Mouse (Mus musculus): ENCODE data around the gene Rpl13a. TPM values are rescaled to one million over a fixed set of nuclear protein-coding genes. Genes with fewer than 3 reads are reported as not detected.
"Not testable (repeated sequence)": the region's sequence is repeated elsewhere in the genome, so short reads cannot be mapped to it uniquely, and the experiment has no call there.

Rpl13a gene
- polyA plus RNA-seq, 1 experiment from 2014 or later, result 1,959 TPM

DNA sequence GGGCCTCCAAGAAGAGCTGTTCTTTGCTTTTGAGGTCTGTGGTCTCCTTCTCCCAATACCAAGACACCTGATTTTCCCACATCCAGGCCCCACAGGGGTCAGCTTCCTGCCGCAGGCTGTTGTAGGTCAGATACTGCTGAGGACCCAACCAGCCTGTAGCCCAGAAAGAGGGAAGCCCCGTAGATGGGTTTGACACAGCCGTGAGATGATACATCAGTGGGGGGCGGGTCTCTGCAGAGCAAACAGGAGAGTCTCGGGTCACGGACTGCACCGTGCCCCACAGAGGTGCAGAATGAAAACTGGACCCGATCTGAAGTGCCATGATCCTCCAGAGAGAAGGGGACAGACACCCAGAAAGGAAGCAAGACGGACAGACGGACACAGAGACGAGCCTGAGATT lies 26.1 kb downstream of the Rpl13a start:
- Histone ChIP-seq H3K4me3 (replicated peaks; ENCODE audit: low read depth, low read length) (peak overlapping the region; percentile 47), H3K4me1 (replicated peaks; ENCODE audit: insufficient read depth, low read length) (peaks cover 23% of the 10 kb centered on the region), H3K27ac (peak overlapping the region; percentile 93), H3K9ac (ENCODE audit: low read depth, low read length) (peak overlapping the region; percentile 14), H3K27me3 (ENCODE audit: insufficient read depth, low read length) (no peaks in the 10 kb centered on the region), H3K9me3 (replicated peaks; ENCODE audit: low read length) (no peaks in the 10 kb centered on the region), H3K36me3 (ENCODE audit: insufficient read depth, low read length) (no peaks in the 10 kb centered on the region), H3K4me2 (ENCODE audit: low read length) (peak overlapping the region; percentile 68)
- 57% methylated on average over 11 of the region's 11 CpGs for WGBS
- DNase-seq (ENCODE audit: low spot score) (no peak), ATAC-seq (replicated peaks; ENCODE audit: low FRiP score, low read depth) (no peak)
- TF ChIP-seq CTCF (IDR thresholded peaks at IDR 0.05; ENCODE audit: low read depth), result no peak

DNA sequence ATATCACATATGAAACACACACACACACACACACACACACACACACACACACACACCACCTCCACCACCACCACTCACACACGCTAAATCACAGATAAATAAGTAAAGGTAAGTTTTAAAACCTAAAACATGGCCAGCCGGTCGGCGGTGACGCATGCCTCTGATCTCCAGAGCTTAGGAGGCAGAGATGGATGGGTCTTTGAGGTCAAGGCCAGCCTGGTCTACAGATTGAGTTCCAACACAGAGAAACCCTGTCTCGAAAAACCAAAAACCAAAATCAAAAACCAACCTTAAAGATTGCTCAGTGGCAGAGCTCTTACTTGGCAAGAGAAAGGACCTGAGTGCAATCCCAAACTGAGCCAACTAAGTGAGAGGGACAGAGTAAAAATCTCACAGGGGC lies 28.5 kb downstream of the Rpl13a start:
- no peak for DNase-seq (ENCODE audit: low spot score)
- Histone ChIP-seq H3K9ac (ENCODE audit: low read depth, low read length) (no peak overlapping the region), H3K4me3 (replicated peaks; ENCODE audit: low read depth, low read length) (no peak overlapping the region), H3K4me2 (ENCODE audit: low read length) (no peak overlapping the region), H3K9me3 (replicated peaks; ENCODE audit: low read length) (no peaks in the 10 kb centered on the region), H3K36me3 (ENCODE audit: insufficient read depth, low read length) (no peaks in the 10 kb centered on the region), H3K27ac (no peak overlapping the region), H3K4me1 (replicated peaks; ENCODE audit: insufficient read depth, low read length) (peaks cover 23% of the 10 kb centered on the region), H3K27me3 (ENCODE audit: insufficient read depth, low read length) (no peaks in the 10 kb centered on the region)
- 65% methylated on average over 6 of the region's 6 CpGs for WGBS
- no peak for TF ChIP-seq CTCF (IDR thresholded peaks at IDR 0.05; ENCODE audit: low read depth)
- ATAC-seq (replicated peaks; ENCODE audit: low FRiP score, low read depth), result no peak

DNA sequence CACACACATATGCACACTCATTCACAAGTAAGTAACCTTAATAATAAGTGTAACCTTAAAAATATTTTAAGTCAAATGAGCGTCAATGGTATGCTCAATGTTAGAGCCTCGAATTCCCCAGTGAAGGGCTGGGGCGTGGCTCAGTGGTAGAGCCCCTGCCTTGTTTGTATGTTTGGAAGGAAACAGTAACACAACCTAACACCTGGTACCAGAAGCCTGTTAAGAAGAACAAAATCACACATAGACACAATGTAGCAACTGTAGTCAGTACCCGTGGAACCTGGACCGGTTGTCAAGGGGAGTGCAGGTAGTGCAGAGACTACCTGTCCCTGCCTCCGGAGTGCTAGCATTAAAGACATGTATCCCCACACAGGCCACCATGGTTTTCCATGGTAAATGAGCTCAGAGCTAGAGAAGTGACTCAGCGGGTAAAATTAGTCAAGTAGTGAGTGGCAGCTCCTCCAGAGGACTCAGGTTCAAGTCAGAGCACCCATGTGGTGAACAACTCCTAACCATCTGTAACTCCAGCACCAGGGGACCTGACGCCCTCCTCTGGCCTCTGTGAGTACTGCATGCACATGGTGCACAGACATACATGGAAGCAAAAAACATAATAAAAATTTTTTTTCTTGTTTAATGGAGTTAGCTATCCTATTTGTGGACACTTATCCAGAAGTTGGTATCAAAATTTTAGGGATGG lies 29.9 kb downstream of the Rpl13a start:
- ATAC-seq (replicated peaks; ENCODE audit: low FRiP score, low read depth) (no peak), DNase-seq (ENCODE audit: low spot score) (no peak)
- Histone ChIP-seq H3K9me3 (replicated peaks; ENCODE audit: low read length) (no peaks in the 10 kb centered on the region), H3K27me3 (ENCODE audit: insufficient read depth, low read length) (no peaks in the 10 kb centered on the region), H3K27ac (no peak overlapping the region), H3K4me3 (replicated peaks; ENCODE audit: low read depth, low read length) (no peak overlapping the region), H3K9ac (ENCODE audit: low read depth, low read length) (no peak overlapping the region), H3K4me1 (replicated peaks; ENCODE audit: insufficient read depth, low read length) (peaks cover 25% of the 10 kb centered on the region), H3K4me2 (ENCODE audit: low read length) (no peak overlapping the region), H3K36me3 (ENCODE audit: insufficient read depth, low read length) (no peaks in the 10 kb centered on the region)
- peak; percentile 53 for TF ChIP-seq CTCF (IDR thresholded peaks at IDR 0.05; ENCODE audit: low read depth)
- 90% methylated on average over 8 of the region's 8 CpGs for WGBS

DNA sequence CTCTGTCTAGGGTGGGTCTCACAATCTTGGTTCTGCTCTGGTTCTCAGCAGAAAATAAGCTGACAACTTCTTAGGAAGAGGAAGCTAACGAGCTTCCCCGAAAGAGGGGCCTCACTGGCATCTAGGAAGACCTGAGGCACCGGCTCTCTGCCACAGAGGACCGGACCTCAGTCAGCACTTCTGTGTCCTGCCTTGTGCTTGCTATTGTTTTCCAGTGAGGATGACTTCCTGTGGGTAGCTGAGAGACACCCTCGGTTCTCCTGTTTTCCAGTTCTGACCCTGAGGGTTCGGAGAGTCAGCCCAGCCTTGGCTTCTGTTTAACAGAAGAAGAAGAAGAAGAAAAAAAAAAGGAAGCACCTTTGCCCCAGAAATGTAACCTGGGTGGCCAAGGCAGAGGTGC lies 31.1 kb downstream of the Rpl13a start:
- DNase-seq (ENCODE audit: low spot score), result no peak
- TF ChIP-seq CTCF (IDR thresholded peaks at IDR 0.05; ENCODE audit: low read depth), result no peak

DNA sequence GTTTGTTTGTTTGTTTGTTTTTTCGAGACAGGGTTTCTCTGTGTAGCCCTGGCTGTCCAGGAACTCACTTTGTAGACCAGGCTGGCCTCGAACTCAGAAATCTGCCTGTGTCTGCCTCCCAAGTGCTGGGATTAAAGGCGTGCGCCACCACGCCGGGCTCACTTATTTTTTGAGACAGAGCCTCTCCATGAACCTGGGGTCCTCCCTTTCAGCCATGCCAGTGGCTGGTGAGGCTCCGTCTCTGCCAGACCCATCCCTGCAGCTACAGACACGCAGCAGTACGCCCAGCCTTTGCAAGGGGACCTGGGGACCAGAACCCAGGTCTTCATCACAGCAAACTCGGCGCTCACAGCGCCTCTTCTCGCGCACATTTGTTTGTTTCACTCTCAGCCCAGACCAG lies 32.6 kb downstream of the Rpl13a start:
- not testable (repeated sequence) for H3K27me3 ChIP-seq (ENCODE audit: insufficient read depth, low read length); H3K4me2 ChIP-seq (ENCODE audit: low read length); H3K4me1 ChIP-seq (replicated peaks; ENCODE audit: insufficient read depth, low read length); H3K4me3 ChIP-seq (replicated peaks; ENCODE audit: low read depth, low read length); H3K27ac ChIP-seq; ATAC-seq (replicated peaks; ENCODE audit: low FRiP score, low read depth); H3K9me3 ChIP-seq (replicated peaks; ENCODE audit: low read length); H3K36me3 ChIP-seq (ENCODE audit: insufficient read depth, low read length); H3K9ac ChIP-seq (ENCODE audit: low read depth, low read length); DNase-seq (ENCODE audit: low spot score)
- 97% methylated on average over 14 of the region's 14 CpGs for WGBS

More for the DNA sequence above, 31.1 kb downstream of the Rpl13a start:
- H3K27me3 ChIP-seq (ENCODE audit: insufficient read depth, low read length), result no peaks in the 10 kb centered on the region
- peak overlapping the region; percentile 26; the same call in 1 of the 2 replicates for H3K27ac ChIP-seq
- WGBS, result 42% methylated on average over 6 of the region's 6 CpGs
- no peak overlapping the region for H3K9ac ChIP-seq (ENCODE audit: low read depth, low read length)
- no peaks in the 10 kb centered on the region for H3K9me3 ChIP-seq (replicated peaks; ENCODE audit: low read length)
- no peak for ATAC-seq (replicated peaks; ENCODE audit: low FRiP score, low read depth)
- H3K4me2 ChIP-seq (ENCODE audit: low read length), result no peak overlapping the region
- no peak overlapping the region for H3K4me3 ChIP-seq (replicated peaks; ENCODE audit: low read depth, low read length)
- no peaks in the 10 kb centered on the region for H3K36me3 ChIP-seq (ENCODE audit: insufficient read depth, low read length)
- peaks cover 16% of the 10 kb centered on the region for H3K4me1 ChIP-seq (replicated peaks; ENCODE audit: insufficient read depth, low read length)

DNA sequence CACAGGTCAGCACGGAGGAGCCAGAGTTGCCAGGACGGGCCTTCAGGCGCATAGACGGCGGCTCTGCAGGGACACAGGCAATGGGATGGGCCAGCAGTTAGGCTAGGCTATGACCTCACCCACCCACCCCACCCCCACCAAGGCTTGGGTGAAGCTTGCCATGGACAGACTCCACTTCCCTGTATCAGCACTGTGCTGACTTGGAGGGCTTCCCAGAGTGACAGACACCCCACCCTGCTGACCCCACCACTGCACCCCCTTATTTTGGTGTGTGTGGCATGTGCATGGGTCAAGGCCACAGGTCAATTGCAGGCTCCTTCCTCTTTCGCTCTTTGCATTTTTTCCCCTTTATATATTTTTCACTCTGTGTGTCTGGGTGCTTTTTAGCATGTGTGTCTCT lies 33.2 kb downstream of the Rpl13a start:
- Histone ChIP-seq H3K4me3 (replicated peaks; ENCODE audit: low read depth, low read length) (no peak overlapping the region), H3K27me3 (ENCODE audit: insufficient read depth, low read length) (no peaks in the 10 kb centered on the region), H3K4me1 (replicated peaks; ENCODE audit: insufficient read depth, low read length) (0 out of 2 replicates have a peak, but pooled peaks cover 9% of the 10 kb centered on the region), H3K9ac (ENCODE audit: low read depth, low read length) (no peak overlapping the region), H3K36me3 (ENCODE audit: insufficient read depth, low read length) (no peaks in the 10 kb centered on the region), H3K27ac (no peak overlapping the region), H3K9me3 (replicated peaks; ENCODE audit: low read length) (no peaks in the 10 kb centered on the region), H3K4me2 (ENCODE audit: low read length) (no peak overlapping the region)
- ATAC-seq (replicated peaks; ENCODE audit: low FRiP score, low read depth) (no peak), DNase-seq (ENCODE audit: low spot score) (no peak)
- no peak for TF ChIP-seq CTCF (IDR thresholded peaks at IDR 0.05; ENCODE audit: low read depth)
- 74% methylated on average over 6 of the region's 6 CpGs for WGBS

DNA sequence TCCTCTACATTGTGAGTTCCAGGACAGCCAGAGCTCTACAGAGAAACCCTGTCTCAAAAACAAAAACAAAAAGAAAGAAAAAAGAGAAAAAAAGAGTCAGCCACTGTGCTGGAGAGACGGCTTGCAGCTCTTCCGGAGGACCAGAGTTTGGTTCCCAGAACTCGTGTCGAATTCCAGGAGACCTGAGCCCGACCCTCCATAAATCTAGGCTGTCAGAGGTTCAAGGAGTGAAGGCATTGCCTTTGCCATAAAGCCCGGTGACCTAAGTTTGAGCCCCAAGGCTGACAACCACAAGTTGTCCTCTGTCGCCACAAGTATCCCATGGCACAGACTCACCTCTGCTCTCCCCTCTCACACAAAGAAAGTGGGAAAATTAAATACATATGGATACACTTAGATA lies 34.4 kb downstream of the Rpl13a start:
- H3K4me2 ChIP-seq (ENCODE audit: low read length), result peak overlapping the region; percentile 5; the same call in 1 of the 2 replicates
- TF ChIP-seq CTCF (IDR thresholded peaks at IDR 0.05; ENCODE audit: low read depth), result no peak
- ATAC-seq (replicated peaks; ENCODE audit: low FRiP score, low read depth) (no peak), DNase-seq (ENCODE audit: low spot score) (peak; percentile 86)
- 8% methylated on average over 7 of the region's 7 CpGs for WGBS
- no peaks in the 10 kb centered on the region for H3K36me3 ChIP-seq (ENCODE audit: insufficient read depth, low read length)
- no peaks in the 10 kb centered on the region for H3K9me3 ChIP-seq (replicated peaks; ENCODE audit: low read length)
- no peak overlapping the region for H3K9ac ChIP-seq (ENCODE audit: low read depth, low read length)
- peak overlapping the region; percentile 72 for H3K27ac ChIP-seq
- 0 out of 2 replicates have a peak, but pooled peaks cover 9% of the 10 kb centered on the region for H3K4me1 ChIP-seq (replicated peaks; ENCODE audit: insufficient read depth, low read length)
- H3K4me3 ChIP-seq (replicated peaks; ENCODE audit: low read depth, low read length), result no peak overlapping the region
- no peaks in the 10 kb centered on the region for H3K27me3 ChIP-seq (ENCODE audit: insufficient read depth, low read length)

All from kidney, postnatal 0 days (tissue).